Mouse (Mus musculus): ENCODE data around the gene Fbxo39. TPM values are rescaled to one million over a fixed set of nuclear protein-coding genes. Genes with fewer than 3 reads are reported as not detected.

Fbxo39 gene
- not detected in 2 replicates for polyA plus RNA-seq (2012; ENCODE audit: low replicate concordance)

GRCm38 (mm10) chr11:72314151-72314895 lies at the start of gene Fbxo39:
Fbxo39 (plus strand) TSS chr11:72314444.

DNA sequence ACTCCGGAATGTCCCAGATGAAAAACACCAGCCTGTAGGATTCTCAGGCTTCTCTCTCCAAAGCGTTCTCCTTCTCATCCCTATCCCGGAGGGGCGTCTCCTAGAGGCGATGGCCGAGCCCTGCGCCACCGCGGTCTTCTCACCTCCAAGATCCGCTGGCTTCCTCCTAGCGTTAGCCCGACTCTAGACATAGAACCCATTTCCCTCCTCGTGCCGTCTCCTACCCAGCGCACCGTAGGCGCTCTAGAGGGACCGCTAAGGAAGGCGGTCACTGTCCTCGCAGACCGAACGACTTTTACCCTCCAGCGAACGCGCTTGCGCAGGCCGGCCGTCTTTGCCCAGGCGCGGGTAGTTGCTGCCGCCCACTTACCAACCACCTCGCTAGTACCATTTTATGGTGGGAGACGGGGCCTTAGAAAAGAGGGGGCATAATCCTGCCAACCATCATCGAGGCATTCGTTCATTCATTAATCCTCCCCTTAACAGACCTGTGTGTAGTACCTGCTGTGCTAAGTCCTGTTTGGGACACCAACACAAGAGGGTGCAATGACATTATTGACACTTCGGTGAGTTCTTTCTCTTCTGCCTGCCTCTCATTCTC lies 47.2 kb upstream of the Fbxo39 start, which contains the start of gene Slc13a5:
Gene Slc13a5, minus strand, starts transcription at position 263 of the 601 bp plus-strand sequence.

DNA sequence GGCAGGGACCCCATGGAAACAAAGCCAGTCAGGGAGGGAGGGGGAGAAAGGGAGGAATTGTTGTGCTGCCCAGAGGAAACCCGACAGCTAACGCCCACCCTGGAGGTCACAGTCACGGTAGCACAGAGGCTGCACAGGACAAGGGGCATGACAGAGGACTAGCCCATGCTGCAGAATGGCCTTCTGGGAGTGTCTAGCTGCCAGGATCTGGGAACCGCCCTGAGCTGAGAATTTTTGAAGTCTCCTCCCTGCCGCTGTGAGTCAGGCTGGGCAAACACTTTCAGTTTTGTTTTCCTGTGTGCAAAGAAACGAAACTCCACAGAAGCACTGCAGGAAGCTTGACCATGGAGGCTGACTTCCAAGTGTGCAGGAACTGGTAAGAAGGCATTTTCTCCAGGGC lies 12.9 kb upstream of the Fbxo39 start, which contains the start of gene Xaf1:
Gene Xaf1, plus strand, starts transcription at position 296 of the 400 bp plus-strand sequence.

GRCm38 (mm10) chr11:72362347-72362741 lies 48.1 kb downstream of the Fbxo39 start, which contains the start of gene Tekt1:
Tekt1 (minus strand) TSS chr11:72362442.

Other genes starting within 250 kb of the Fbxo39 start
- 0.18 and 0.23 TPM in 2 replicates for gene Pitpnm3, start 178.7 kb upstream of the Fbxo39 start, polyA plus RNA-seq (2012; ENCODE audit: low replicate concordance)
- 0.15 TPM in 1 of 2 replicates, not detected in the other for gene Gm43951, start 107.6 kb upstream of the Fbxo39 start, polyA plus RNA-seq (2012; ENCODE audit: low replicate concordance)
- 1.2 and 2.0 TPM in 2 replicates for gene 4933427D14Rik, start 107.0 kb upstream of the Fbxo39 start, polyA plus RNA-seq (2012; ENCODE audit: low replicate concordance)
- 20.2 and 31.3 TPM in 2 replicates for gene Txndc17, start 106.9 kb upstream of the Fbxo39 start, polyA plus RNA-seq (2012; ENCODE audit: low replicate concordance)
- gene Med31, start 98.9 kb upstream of the Fbxo39 start, polyA plus RNA-seq (2012; ENCODE audit: low replicate concordance): 1.2 TPM in 1 of 2 replicates, not detected in the other
- gene Slc13a5, start 47.2 kb upstream of the Fbxo39 start, polyA plus RNA-seq (2012; ENCODE audit: low replicate concordance): not detected in 2 replicates
- gene Xaf1, start 12.8 kb upstream of the Fbxo39 start, polyA plus RNA-seq (2012; ENCODE audit: low replicate concordance): 0.74 and 2.4 TPM in 2 replicates
- not detected in 2 replicates for gene Tekt1, start 48.0 kb downstream of the Fbxo39 start, polyA plus RNA-seq (2012; ENCODE audit: low replicate concordance)
- gene Smtnl2, start 97.3 kb downstream of the Fbxo39 start, polyA plus RNA-seq (2012; ENCODE audit: low replicate concordance): 0.10 TPM in 1 of 2 replicates, not detected in the other
- gene Ggt6, start 121.1 kb downstream of the Fbxo39 start, polyA plus RNA-seq (2012; ENCODE audit: low replicate concordance): not detected in 2 replicates
- 79.4 and 159 TPM in 2 replicates for gene Mybbp1a, start 126.9 kb downstream of the Fbxo39 start, polyA plus RNA-seq (2012; ENCODE audit: low replicate concordance)
- 1.5 and 2.2 TPM in 2 replicates for gene Spns2, start 175.5 kb downstream of the Fbxo39 start, polyA plus RNA-seq (2012; ENCODE audit: low replicate concordance)
- gene Spns3, start 236.1 kb downstream of the Fbxo39 start, polyA plus RNA-seq (2012; ENCODE audit: low replicate concordance): 4.5 and 5.6 TPM in 2 replicates

All from leukemia stem cell, adult 10-12 weeks (primary cell).